Mouse (Mus musculus) adrenal gland, postnatal 36 days (tissue): Measurements from ENCODE around the gene Celf5. TPM values are rescaled to one million over a fixed set of nuclear protein-coding genes. Genes with fewer than 3 reads are reported as not detected.
A peak's percentile ranks its signal among the peaks of the same experiment; 100 is the strongest.
"Not testable (repeated sequence)": the region's sequence is repeated elsewhere in the genome, so short reads cannot be mapped to it uniquely, and the experiment has no call there.

Source experiments
- DNase-seq, 2 experiments: peaks; one replicate each; pipeline ENCODE4 v3.0.0; 2021; ENCODE audit warnings: mixed read lengths in 1 of 2
- total RNA-seq, 2 experiments: library from RNA; stranded (reverse); gene quantifications; 2 replicates each; pipeline ENCODE4 v1.2.3; 2021

Celf5 gene
- total RNA-seq, 2 experiments from 2014 or later, result 0.20 to 1.2 TPM

- DNase-seq, result no peak
Measured at GRCm38 (mm10) chr10:81452237-81452946, 30.1 kb downstream of the Celf5 start.

- DNase-seq, result no peak
Measured at GRCm38 (mm10) chr10:81451365-81451745, 31.2 kb downstream of the Celf5 start.

- no peak for DNase-seq
Measured at GRCm38 (mm10) chr10:81450641-81451364, 31.7 kb downstream of the Celf5 start.

- peak; percentile 81 to 87 for DNase-seq
Measured at GRCm38 (mm10) chr10:81450140-81450539, 32.4 kb downstream of the Celf5 start.

- not testable (repeated sequence) for DNase-seq
Measured at GRCm38 (mm10) chr10:81445516-81445915, 37.0 kb downstream of the Celf5 start.

- DNase-seq, result no peak
Measured at GRCm38 (mm10) chr10:81441019-81441418, 41.5 kb downstream of the Celf5 start.

GRCm38 (mm10) chr10:81435436-81435835 is 47.1 kb downstream of the Celf5 start:
- peak; percentile 86 to 89 for DNase-seq

- no peak for DNase-seq
Measured at GRCm38 (mm10) chr10:81434361-81435263, 47.9 kb downstream of the Celf5 start.

GRCm38 (mm10) chr10:81433541-81434289 is 48.8 kb downstream of the Celf5 start:
- no peak for DNase-seq

- DNase-seq, result peak; percentile 93 to 94
Measured at GRCm38 (mm10) chr10:81432868-81433262, 49.6 kb downstream of the Celf5 start.

- DNase-seq, result no peak
Measured at GRCm38 (mm10) chr10:81432169-81432867, 50.2 kb downstream of the Celf5 start.

GRCm38 (mm10) chr10:81431526-81432168 is 50.9 kb downstream of the Celf5 start:
- DNase-seq, result no peak

GRCm38 (mm10) chr10:81430831-81431525 is 51.5 kb downstream of the Celf5 start:
- DNase-seq, result peak in 1 of 2 experiments; percentile 60

- DNase-seq, result peak; percentile 84 to 92
Measured at GRCm38 (mm10) chr10:81430141-81430830, 52.2 kb downstream of the Celf5 start.

- DNase-seq, result peak; percentile 91 to 94
Measured at GRCm38 (mm10) chr10:81429605-81430061, 52.9 kb downstream of the Celf5 start.

- no peak for DNase-seq
Measured at GRCm38 (mm10) chr10:81429092-81429491, 53.4 kb downstream of the Celf5 start.

GRCm38 (mm10) chr10:81428507-81428870 is 54.0 kb downstream of the Celf5 start:
- no peak for DNase-seq

- DNase-seq, result peak in 1 of 2 experiments; percentile 0
Measured at GRCm38 (mm10) chr10:81427804-81428506, 54.6 kb downstream of the Celf5 start.

GRCm38 (mm10) chr10:81427327-81427726 is 55.2 kb downstream of the Celf5 start:
- DNase-seq, result no peak
